Mouse (Mus musculus) CH12.LX (cell line): ENCODE measurements around the gene Dpagt1.

Experiments
- MAFK ChIP-seq: IDR thresholded peaks from 2 replicates; pipeline ENCODE4 v1.6.1; 2011; ENCODE audit warnings: low read length, improper control_type of control experiment; ENCODE audit not compliant: insufficient replicate concordance
- SMC3 ChIP-seq: IDR thresholded peaks from 2 replicates; pipeline ENCODE4 v1.6.1; 2011; ENCODE audit warnings: low read depth, low read length, improper control_type of control experiment
- TCF12 ChIP-seq: IDR thresholded peaks from 2 replicates; pipeline ENCODE4 v1.6.1; 2014; ENCODE audit warnings: low read depth, mild to moderate bottlenecking, inconsistent platforms, low read length, improper control_type of control experiment

DNA sequence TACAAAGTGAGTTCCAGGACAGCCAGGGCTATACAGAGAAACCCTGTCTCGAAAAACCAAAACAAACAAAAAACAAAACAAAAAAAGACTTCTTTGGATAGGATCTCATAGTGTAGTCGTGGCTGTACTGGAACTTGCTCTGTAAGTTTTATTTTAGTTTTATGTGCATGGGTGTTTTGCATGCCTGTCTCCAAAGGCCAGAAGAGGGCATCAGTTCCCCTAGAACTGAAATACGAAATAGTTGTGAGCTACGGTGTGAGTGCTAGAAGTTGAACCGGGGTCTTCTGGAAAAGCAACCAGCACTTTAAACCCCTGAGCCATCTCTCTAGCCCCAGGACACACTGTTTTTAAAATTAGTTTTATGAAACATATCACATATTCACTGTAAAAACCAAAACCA, 12.8 kb downstream of the Dpagt1 start:
- no peak for TF ChIP-seq MAFK
- TF ChIP-seq SMC3, result peak; percentile 17; the same call in 1 of the 2 replicates
- no peak for TF ChIP-seq TCF12
